Mouse (Mus musculus): ENCODE data around the gene Agfg2. TPM values are rescaled to one million over a fixed set of nuclear protein-coding genes. Genes with fewer than 3 reads are reported as not detected.

The Agfg2 gene
- polyA plus RNA-seq, 1 experiment from 2014 or later, result 16.7 TPM

DNA sequence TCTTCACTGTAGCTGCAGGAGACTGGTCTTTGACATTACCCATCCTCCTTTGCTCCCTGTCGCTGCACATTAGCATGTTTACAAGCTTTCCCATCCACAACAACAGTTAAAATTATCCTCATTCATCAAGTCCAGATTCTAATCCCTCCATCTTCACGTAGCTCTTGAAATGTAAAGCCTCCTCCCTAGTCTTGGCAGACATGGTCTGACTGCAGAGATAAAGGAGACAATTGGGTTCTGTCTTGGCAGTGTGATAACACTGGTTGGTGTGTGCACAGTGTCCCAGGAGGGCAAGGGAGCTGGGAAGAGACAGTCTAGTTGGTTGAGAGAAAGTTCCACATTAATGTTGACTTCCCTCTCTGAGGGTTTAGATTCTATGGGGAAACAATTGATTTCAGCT is 15.3 kb upstream of the Agfg2 start:
- H3K4me2 ChIP-seq, result no peak overlapping the region
- no peak for ATAC-seq (ENCODE audit: borderline replicate concordance, extremely low read depth, low FRiP score, low TSS enrichment)
- WGBS, result 51% methylated on average over 2 of the region's 2 CpGs

DNA sequence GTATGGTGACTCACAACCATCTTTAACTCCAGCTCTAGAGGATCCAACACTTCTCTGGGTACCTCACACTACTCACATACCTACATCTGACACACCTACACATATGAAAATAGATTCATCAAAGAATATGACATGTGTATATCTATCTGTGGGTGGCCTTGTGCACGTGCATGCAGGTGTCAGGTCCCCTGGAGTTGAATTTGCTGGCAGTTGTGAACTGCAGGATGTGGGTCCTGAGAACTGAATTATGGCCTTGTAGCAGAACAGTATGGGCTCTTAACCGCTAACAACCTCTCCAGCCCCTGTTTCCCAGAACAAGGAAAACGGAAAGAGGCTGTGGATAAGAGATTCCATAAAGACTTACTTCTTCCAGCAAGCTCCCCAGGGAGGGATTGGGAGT is 14.6 kb upstream of the Agfg2 start:
- Histone ChIP-seq H3K9me3 (no peaks in the 10 kb centered on the region), H3K27me3 (no peaks in the 10 kb centered on the region), H3K27ac (no peak overlapping the region), H3K4me2 (no peak overlapping the region), H3K4me3 (no peak overlapping the region), H3K36me3 (no peaks in the 10 kb centered on the region), H3K4me1 (no peaks in the 10 kb centered on the region), H3K9ac (no peak overlapping the region)
- WGBS, result 58% methylated on average over 3 of the region's 3 CpGs
- ATAC-seq (ENCODE audit: borderline replicate concordance, extremely low read depth, low FRiP score, low TSS enrichment), result no peak

More for the DNA sequence above, 15.3 kb upstream of the Agfg2 start:
- Histone ChIP-seq H3K9me3 (no peaks in the 10 kb centered on the region), H3K4me3 (no peak overlapping the region), H3K36me3 (no peaks in the 10 kb centered on the region), H3K27ac (no peak overlapping the region), H3K4me1 (no peaks in the 10 kb centered on the region), H3K27me3 (no peaks in the 10 kb centered on the region), H3K9ac (no peak overlapping the region)

DNA sequence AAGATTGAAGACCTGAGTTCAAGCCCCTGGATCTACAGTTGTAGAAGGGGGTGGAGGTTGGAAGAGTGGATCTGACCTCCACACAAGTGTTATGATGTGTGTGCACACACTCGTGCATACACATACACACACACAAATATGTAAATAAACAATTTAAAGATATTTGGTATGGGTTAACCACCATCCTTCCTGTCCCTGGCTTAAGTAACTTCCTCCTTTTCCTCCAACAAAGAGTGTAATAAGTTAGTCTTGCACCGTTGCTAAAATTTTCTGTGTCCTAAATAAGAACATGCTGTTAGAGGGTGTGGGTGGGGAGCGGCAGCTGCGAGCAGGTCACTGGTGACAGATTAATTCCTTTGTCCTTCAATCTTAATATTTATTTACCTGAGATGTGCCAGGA is 11.4 kb upstream of the Agfg2 start:
- Histone ChIP-seq H3K4me1 (no peaks in the 10 kb centered on the region), H3K9me3 (no peaks in the 10 kb centered on the region), H3K9ac (no peak overlapping the region), H3K4me3 (no peak overlapping the region), H3K27me3 (no peaks in the 10 kb centered on the region), H3K4me2 (no peak overlapping the region), H3K27ac (no peak overlapping the region), H3K36me3 (no peaks in the 10 kb centered on the region)
- 52% methylated on average over 4 of the region's 4 CpGs for WGBS
- no peak for ATAC-seq (ENCODE audit: borderline replicate concordance, extremely low read depth, low FRiP score, low TSS enrichment)

DNA sequence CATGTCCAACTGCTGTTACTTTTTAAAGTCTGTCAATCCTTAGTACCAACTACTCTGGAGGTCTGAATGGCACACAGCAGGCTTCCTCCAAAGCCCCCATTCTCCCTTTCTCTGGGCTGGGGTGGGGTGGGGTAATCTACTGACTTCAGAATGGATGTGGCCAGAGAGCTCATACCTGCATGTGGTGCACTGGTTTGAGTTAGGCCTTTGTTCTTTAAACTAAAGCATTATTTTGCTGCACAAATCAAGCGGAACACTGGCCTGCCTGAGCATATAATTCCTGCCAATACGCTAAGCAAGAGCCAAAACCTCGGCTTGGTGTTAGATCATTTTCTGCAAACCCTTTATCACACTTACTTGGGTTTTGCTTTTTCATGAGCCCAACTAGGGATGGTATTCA is 10.3 kb upstream of the Agfg2 start:
- Histone ChIP-seq H3K4me1 (no peaks in the 10 kb centered on the region), H3K36me3 (no peaks in the 10 kb centered on the region), H3K9ac (no peak overlapping the region), H3K4me3 (no peak overlapping the region), H3K9me3 (no peaks in the 10 kb centered on the region), H3K4me2 (no peak overlapping the region), H3K27me3 (no peaks in the 10 kb centered on the region), H3K27ac (no peak overlapping the region)
- ATAC-seq (ENCODE audit: borderline replicate concordance, extremely low read depth, low FRiP score, low TSS enrichment), result no peak
- 81% methylated on average over 3 of the region's 3 CpGs for WGBS

DNA sequence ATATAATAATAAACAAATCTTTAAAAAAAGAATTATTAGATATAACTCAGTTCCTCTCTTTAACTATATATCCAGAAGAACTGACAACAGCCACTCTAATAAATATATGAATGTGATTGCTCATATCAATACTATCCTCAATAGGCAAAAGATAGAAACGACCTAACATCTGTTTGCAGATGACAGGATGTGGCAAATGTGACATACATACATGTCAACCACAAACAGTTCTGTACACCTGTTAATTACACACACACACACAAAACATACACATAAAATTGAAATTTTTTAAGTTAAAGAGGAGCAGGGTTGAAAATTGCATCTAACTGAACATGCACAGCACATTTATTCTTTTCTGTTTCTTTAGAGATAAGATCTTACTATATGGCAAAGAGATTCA is 7.4 kb upstream of the Agfg2 start:
- no peak for ATAC-seq (ENCODE audit: borderline replicate concordance, extremely low read depth, low FRiP score, low TSS enrichment)
- no peaks in the 10 kb centered on the region for H3K9me3 ChIP-seq
- H3K27me3 ChIP-seq, result no peaks in the 10 kb centered on the region
- H3K4me2 ChIP-seq, result no peak overlapping the region
- H3K9ac ChIP-seq, result no peak overlapping the region
- H3K27ac ChIP-seq, result no peak overlapping the region
- no peaks in the 10 kb centered on the region for H3K36me3 ChIP-seq
- no peak overlapping the region for H3K4me3 ChIP-seq
- H3K4me1 ChIP-seq, result no peaks in the 10 kb centered on the region
- WGBS, result 50% methylated on average over 1 of the region's 1 CpGs

DNA sequence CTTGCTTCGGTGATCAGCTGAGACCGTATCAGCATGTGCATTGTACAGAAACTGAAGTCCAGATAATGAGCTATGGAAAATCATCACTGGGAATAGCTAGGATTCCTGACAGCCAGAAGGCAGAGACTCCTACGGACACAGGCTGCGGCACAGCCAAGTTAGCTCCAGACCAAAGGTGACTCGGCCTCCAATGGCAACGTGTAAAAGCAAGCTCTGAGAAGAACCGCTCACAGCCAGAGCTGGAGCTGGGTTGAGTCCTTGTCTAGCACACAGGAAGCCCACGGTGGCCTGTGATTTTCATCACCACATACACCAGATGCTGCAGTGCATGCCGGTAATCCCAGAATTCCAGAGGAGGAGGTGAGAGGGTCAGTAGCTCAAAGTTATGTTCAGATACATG is 6.0 kb upstream of the Agfg2 start:
- 43% methylated on average over 9 of the region's 9 CpGs for WGBS
- Histone ChIP-seq H3K9me3 (no peaks in the 10 kb centered on the region), H3K4me3 (no peak overlapping the region), H3K27ac (no peak overlapping the region), H3K27me3 (no peaks in the 10 kb centered on the region), H3K4me2 (no peak overlapping the region), H3K4me1 (no peaks in the 10 kb centered on the region), H3K36me3 (no peaks in the 10 kb centered on the region), H3K9ac (no peak overlapping the region)
- ATAC-seq (ENCODE audit: borderline replicate concordance, extremely low read depth, low FRiP score, low TSS enrichment), result no peak

DNA sequence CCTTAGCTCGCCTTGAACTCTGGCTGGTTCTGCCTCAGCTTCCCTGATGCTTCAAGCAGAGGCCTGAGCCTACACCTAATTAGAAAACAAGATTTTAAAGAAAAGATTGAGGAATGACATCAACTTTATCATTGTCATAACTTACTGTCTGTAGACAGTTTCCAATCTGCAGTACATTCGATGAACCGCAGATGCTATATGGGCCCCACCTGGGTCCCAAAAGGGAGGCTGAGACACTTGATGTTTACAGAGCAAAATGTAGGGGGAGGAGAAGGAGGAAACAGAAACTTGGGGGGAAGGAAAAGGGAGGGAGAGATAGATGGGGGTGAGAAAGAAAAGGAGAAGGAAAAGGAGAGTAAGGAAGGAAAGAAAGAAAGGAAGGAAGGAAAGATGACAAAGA is 5.4 kb upstream of the Agfg2 start:
- Histone ChIP-seq H3K36me3 (no peaks in the 10 kb centered on the region), H3K9ac (no peak overlapping the region), H3K4me3 (no peak overlapping the region), H3K27me3 (no peaks in the 10 kb centered on the region), H3K4me2 (no peak overlapping the region), H3K27ac (no peak overlapping the region), H3K4me1 (peaks cover 5% of the 10 kb centered on the region; the same call in 1 of the 2 replicates), H3K9me3 (no peaks in the 10 kb centered on the region)
- 75% methylated on average over 3 of the region's 3 CpGs for WGBS
- ATAC-seq (ENCODE audit: borderline replicate concordance, extremely low read depth, low FRiP score, low TSS enrichment), result no peak

DNA sequence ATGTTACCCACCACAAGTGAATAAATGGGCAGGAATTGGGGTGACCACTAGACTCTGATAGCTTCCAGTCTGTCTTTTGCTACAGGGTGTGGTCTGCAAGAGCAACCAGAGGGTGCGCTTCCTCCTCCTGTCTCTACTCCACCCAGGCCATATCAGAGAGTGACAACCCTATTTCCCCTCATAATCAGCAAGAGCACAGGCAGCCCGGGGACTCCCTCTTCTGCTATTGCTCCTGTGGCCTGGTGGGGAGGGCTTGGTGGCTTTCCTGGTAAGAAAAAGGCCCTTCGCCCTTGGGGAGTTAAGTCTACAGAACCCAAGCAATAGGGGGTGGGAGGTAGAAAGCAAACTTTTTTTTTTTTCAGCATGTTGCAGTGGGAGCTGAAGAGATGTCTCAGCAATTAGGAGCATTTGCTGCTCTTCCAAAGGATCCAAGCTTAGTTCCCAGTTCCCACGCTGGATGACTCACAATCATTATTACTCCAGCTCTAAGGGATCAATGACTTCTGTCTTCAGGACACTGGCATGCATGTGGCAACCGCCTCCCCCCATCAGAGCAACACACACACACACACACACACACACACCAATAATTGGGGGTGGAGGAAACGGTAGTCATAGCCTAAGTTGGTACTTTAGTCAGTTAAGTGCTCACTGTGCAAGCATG is 1.7 kb upstream of the Agfg2 start:
- Histone ChIP-seq H3K27ac (no peak overlapping the region), H3K4me3 (no peak overlapping the region), H3K4me2 (no peak overlapping the region), H3K9ac (no peak overlapping the region), H3K4me1 (peaks cover 17% of the 10 kb centered on the region), H3K27me3 (no peaks in the 10 kb centered on the region), H3K9me3 (no peaks in the 10 kb centered on the region), H3K36me3 (no peaks in the 10 kb centered on the region)
- 74% methylated on average over 6 of the region's 6 CpGs for WGBS
- ATAC-seq (ENCODE audit: borderline replicate concordance, extremely low read depth, low FRiP score, low TSS enrichment), result no peak

DNA sequence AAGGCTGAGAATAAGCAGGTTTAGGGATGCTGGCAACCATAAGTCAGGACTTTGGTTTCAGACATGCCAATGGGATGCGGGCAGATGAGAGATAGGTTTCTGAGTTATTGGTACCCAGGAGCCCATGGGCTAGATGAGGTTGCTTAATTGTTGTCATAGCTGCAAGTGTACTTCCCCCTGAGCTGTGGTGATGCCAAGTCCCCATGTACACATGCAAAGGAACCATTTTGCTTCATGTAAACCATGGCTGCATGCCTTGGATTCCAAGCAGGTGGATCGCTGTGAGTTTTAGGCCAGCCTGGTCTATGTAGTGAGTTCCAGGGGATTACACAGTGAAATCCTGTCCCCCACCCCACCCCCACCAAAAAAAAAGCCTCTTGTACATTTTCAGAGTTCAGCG is 1.1 kb upstream of the Agfg2 start:
- Histone ChIP-seq H3K4me3 (no peak overlapping the region), H3K4me1 (peaks cover 17% of the 10 kb centered on the region), H3K27ac (no peak overlapping the region), H3K36me3 (no peaks in the 10 kb centered on the region), H3K27me3 (no peaks in the 10 kb centered on the region), H3K9me3 (no peaks in the 10 kb centered on the region), H3K9ac (no peak overlapping the region), H3K4me2 (no peak overlapping the region)
- WGBS, result 95% methylated on average over 3 of the region's 3 CpGs
- ATAC-seq (ENCODE audit: borderline replicate concordance, extremely low read depth, low FRiP score, low TSS enrichment), result no peak

DNA sequence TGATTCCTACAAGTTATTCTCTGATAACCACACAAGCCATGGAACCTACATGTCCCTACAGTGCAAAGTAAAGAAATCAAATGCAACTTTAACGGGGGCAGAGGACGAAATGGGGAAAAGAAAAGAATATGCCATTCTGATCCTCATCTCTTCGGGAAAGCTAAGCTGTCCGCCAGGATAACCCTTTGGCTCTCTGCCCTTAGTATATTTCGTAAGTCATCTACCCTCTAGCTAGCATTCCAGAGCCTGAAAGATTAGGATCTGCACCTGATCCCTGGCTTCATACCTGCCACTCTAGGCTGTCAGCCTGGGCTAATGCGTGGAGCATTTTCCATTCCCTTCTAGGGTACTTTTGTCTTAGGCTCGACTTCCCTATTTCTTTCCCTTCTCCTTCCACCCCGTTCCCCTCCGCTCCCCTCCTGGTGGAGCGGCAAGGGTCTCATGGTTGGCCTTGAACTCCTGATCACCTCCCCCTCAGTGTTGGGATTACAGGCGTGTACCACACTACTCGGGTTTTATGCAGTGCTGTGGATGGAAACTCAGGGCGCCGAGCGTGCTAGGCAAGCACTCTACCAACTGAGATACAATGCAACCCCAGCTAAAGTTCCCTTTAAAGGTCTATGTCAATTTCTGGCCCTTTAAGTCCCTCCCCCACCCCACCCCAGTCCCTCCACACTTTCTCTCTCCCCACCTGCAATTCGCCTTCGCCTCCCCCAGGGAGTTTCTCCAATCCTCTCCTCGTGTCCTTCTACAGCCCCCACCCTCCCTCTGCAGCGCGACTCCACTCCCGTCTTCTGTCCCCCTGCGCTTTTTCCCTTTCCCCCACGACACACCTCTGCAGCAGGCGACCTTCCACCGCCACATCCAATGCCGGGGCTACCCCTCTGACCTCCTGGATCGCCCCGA is 885 bp downstream of the Agfg2 start:
- Histone ChIP-seq H3K9me3 (no peaks in the 10 kb centered on the region), H3K4me1 (peaks cover 17% of the 10 kb centered on the region), H3K27ac (peak overlapping the region; percentile 75), H3K36me3 (no peaks in the 10 kb centered on the region), H3K27me3 (no peaks in the 10 kb centered on the region), H3K4me2 (peak overlapping the region; percentile 97), H3K4me3 (peak overlapping the region; percentile 77), H3K9ac (peak overlapping the region; percentile 55)
- WGBS, result 5% methylated on average over 28 of the region's 28 CpGs
- ATAC-seq (ENCODE audit: borderline replicate concordance, extremely low read depth, low FRiP score, low TSS enrichment), result 0 out of 2 replicates have a peak, but pooled peaks have one; percentile 0

DNA sequence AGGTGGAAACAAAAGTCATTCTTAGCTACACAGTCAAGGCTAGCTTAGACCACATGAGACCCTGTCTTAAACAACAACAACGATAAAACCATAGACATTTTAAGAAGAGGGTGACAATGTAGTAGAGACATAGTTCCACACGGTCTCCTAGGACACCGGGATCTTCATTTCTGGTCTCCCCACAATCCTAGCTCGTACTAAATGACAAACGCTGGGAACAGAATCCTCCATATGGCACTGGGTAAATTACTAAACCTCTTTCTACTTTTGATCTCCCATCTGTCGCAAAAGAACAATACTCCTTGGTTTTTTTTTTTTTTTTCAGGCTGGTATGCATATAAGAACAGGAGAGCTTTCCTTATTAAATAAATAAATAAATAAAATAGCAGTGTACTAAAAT is 2.0 kb downstream of the Agfg2 start:
- H3K27me3 ChIP-seq, result no peaks in the 10 kb centered on the region
- H3K9me3 ChIP-seq, result no peaks in the 10 kb centered on the region
- WGBS, result 82% methylated on average over 6 of the region's 6 CpGs
- H3K4me1 ChIP-seq, result peaks cover 17% of the 10 kb centered on the region
- H3K4me3 ChIP-seq, result no peak overlapping the region
- H3K36me3 ChIP-seq, result 0 out of 2 replicates have a peak, but pooled peaks cover 3% of the 10 kb centered on the region
- H3K4me2 ChIP-seq, result no peak overlapping the region
- ATAC-seq (ENCODE audit: borderline replicate concordance, extremely low read depth, low FRiP score, low TSS enrichment), result no peak
- H3K27ac ChIP-seq, result no peak overlapping the region
- H3K9ac ChIP-seq, result no peak overlapping the region

DNA sequence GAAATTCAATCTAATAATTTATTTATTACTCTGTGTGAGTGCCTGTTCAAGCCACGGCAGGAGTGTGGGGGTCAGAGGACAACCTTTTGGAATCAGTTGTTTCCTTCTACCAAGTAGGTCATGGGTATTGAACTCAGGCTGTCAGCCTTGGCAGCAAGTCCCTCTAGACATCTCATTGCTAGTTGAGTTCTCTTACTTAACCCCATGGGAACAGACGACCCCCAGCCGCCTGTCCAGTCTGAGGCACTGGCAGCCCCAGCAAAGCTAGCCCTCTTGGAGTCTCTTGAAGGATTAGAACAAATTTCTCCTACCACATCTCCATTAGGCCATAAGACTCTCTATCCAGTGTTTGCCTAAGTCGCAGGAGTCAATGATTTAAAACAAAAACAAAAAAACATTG is 4.8 kb downstream of the Agfg2 start:
- H3K36me3 ChIP-seq, result peaks cover 6% of the 10 kb centered on the region; the same call in 1 of the 2 replicates
- 66% methylated on average over 4 of the region's 4 CpGs for WGBS
- no peaks in the 10 kb centered on the region for H3K9me3 ChIP-seq
- no peaks in the 10 kb centered on the region for H3K27me3 ChIP-seq
- peaks cover 10% of the 10 kb centered on the region for H3K4me1 ChIP-seq
- no peak overlapping the region for H3K9ac ChIP-seq
- no peak overlapping the region for H3K4me2 ChIP-seq
- no peak overlapping the region for H3K27ac ChIP-seq
- H3K4me3 ChIP-seq, result no peak overlapping the region
- ATAC-seq (ENCODE audit: borderline replicate concordance, extremely low read depth, low FRiP score, low TSS enrichment), result no peak
